Mouse (Mus musculus): Measurements from ENCODE around the gene Rab11b.

DNA sequence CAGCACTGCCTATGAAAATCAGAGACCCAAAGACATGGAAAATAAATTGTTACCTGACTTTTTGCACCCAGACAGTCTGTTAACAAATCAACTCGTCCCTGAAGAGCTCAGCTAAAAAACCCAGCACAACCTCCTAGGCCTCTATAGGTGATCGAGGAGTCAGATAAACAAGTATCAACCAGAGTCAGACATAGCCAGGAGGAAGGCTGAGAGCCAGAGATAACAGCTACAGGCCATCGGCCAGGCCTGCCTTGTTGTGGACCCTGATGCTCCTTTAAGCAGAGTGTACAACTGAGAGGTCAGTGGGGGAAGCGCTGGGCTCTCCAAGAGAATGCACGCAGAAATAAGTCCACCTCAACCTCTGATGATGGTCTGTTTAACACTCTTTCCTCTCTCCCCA, 47.1 kb downstream of the Rab11b start:
- TF ChIP-seq CTCF (conservative IDR thresholded peaks at IDR 0.05; ENCODE audit: low read length) (no peak), NANOG (IDR thresholded peaks at IDR 0.05; ENCODE audit: borderline replicate concordance, low read length) (no peak)

Data from E14TG2a.4 (cell line).